Mouse (Mus musculus): ENCODE measurements at regions not wholly inside any gene's neighbourhood (a gene's known extent, or its start where the extent isn't known, plus 50 kb on each side); places are given as distances from the start of the nearest gene placed in this dataset.

DNA sequence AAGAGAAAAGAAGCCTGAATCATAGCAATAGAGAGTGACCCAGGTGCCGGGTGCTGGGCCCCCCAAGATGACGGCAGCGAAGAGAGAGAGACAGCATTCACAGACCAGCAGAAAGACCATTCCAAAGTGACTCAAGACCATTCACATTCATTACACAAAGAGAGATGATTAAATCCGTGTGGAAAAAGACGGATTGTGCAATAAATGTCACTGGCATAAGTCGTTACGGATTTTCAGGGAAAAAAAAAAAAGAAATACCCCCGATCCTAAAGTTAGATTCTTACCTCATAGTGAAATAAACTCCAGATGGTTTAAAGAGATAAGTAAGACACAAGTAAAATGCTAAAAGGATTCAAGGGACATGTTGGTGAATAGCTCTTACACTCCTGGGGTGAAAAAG, 104.2 kb upstream of the Twist2 start:
- TF ChIP-seq POLR2A (IDR thresholded peaks at IDR 0.05; ENCODE audit: low read depth, low read length) (no peak), CTCF (IDR thresholded peaks at IDR 0.05; ENCODE audit: extremely low read depth, insufficient read depth, insufficient read length, insufficient replicate concordance) (no peak)
